Mouse (Mus musculus): ENCODE measurements around the gene Fhl3.
A peak's percentile ranks its signal among the peaks of the same experiment; 100 is the strongest.
"Not testable (repeated sequence)": the region's sequence is repeated elsewhere in the genome, so short reads cannot be mapped to it uniquely, and the experiment has no call there.

Gene Fhl3

DNA sequence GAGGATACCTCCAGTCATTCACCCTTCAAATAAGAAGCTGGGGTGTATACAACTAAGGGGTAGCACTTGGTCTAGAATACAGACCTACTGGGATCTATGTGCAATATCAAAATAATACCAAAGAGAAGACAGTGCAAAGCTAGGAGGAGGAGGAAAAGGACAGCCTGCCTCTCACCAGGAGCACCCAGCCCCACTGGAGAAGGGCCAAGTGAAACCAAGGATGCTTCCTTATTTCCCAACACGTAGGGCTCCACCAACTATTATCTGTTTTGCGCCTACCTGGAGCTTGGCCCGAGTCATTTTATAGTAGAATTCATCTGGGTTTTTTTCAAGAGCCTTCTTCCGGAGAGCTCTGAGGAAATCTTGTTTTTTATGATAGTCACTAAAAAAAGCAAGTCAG, 17.0 kb upstream of the Fhl3 start:
- no peak for DNase-seq (ENCODE audit: low spot score)

DNA sequence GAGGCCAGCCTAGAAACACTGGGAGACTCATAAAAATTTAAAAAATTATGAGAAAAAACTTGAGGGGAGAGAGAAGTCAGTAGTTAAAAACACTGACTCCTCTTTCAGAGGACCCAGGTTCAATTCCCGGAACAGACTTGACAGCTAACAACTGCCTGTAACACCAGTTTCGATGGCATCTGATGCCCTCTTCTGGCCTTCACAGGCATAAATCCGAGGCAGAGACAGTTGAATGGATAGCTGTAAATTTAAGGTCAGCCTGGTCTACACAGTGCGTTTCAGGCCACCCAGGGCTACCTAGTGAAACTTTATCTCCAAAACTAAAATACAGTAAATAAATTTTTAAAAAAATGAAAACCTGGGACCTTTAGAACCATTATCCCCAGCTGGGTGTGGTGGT, 15.5 kb upstream of the Fhl3 start:
- no peak for DNase-seq (ENCODE audit: low spot score)

GRCm38 (mm10) chr4:124685453-124685852, 15.0 kb upstream of the Fhl3 start:
- DNase-seq (ENCODE audit: low spot score), result no peak

DNA sequence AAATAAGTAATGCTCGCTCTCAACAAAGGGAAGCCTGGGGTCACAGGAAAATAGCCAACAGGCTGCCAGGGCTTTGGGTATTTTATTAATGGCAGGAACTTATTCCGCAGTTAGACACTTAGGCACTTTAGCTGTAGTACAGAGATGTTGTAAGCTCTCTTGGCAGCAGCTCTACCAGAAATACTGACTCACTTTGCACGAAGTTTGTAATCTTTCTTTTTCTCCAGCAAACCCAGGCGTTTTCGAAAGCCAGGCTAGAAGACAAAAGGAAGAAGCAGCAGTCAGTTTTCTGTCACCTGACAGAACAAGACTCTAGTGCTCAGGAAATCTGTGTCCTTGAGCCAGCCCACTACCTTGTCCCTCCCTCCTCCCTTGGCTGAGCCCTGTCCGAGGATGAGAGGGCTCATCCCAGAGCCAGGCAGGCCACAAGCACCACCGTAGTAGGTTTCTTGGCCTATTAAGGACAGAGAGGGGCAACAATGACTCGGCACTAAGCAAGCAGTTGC, 14.6 kb upstream of the Fhl3 start:
- DNase-seq (ENCODE audit: low spot score), result no peak

GRCm38 (mm10) chr4:124691455-124691854, 9.0 kb upstream of the Fhl3 start:
- no peak for DNase-seq (ENCODE audit: low spot score)

- no peak for DNase-seq (ENCODE audit: low spot score)
These were observed 8.1 kb upstream of the Fhl3 start for GRCm38 (mm10) chr4:124692416-124692861.

- peak; percentile 92 for DNase-seq (ENCODE audit: low spot score)
These were observed 7.2 kb upstream of the Fhl3 start, which contains the start of gene Utp11 for GRCm38 (mm10) chr4:124693135-124693894. Utp11 (minus strand) TSS chr4:124693600.

- no peak for DNase-seq (ENCODE audit: low spot score)
These were observed 5.9 kb upstream of the Fhl3 start for GRCm38 (mm10) chr4:124694572-124694971.

GRCm38 (mm10) chr4:124695786-124696516, 4.5 kb upstream of the Fhl3 start:
- DNase-seq (ENCODE audit: low spot score), result no peak

- DNase-seq (ENCODE audit: low spot score), result no peak
These were observed 710 bp upstream of the Fhl3 start for GRCm38 (mm10) chr4:124699791-124700190.

DNA sequence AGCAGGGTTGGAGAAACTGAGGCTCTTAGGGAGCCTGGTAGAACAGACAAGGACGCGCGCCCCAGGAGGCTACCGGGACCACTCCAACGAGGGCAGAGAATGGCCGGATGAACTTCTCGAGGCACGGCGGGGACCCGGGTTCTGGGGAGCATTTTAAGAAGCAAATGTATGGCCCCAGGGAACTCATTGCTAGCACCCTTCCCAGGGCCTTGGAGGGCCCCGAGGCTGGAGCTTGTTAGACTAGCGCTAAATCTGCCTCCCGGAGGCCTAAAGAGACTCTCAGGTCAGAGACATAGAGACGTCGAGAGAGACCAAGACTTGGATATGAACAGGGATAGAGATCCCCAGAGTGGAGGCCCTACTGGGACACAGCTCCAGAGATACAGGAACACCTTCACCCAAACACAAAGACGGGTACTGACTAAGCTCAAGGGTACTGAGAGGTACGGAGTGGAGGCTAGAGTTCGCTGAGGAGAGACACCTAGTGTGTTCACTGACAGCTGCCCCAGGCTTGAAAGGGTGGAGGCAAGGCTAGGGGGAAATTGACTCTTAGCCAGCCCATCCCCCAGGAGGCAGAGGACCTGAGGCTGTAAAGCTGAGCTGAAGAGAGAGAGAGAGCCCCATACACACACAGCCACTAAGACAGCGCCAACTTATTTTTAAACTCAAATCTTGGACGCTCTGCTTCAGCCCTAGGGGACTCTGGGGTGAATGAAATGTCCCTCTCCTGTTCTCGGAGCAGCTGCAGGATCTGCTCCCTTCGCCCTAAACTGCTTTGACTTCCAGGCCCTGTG, 748 bp downstream of the Fhl3 start:
- DNase-seq (ENCODE audit: low spot score), result peak; percentile 23

GRCm38 (mm10) chr4:124701916-124702315, 1.4 kb downstream of the Fhl3 start:
- DNase-seq (ENCODE audit: low spot score), result no peak

GRCm38 (mm10) chr4:124703406-124703805, 2.9 kb downstream of the Fhl3 start:
- DNase-seq (ENCODE audit: low spot score), result no peak

DNA sequence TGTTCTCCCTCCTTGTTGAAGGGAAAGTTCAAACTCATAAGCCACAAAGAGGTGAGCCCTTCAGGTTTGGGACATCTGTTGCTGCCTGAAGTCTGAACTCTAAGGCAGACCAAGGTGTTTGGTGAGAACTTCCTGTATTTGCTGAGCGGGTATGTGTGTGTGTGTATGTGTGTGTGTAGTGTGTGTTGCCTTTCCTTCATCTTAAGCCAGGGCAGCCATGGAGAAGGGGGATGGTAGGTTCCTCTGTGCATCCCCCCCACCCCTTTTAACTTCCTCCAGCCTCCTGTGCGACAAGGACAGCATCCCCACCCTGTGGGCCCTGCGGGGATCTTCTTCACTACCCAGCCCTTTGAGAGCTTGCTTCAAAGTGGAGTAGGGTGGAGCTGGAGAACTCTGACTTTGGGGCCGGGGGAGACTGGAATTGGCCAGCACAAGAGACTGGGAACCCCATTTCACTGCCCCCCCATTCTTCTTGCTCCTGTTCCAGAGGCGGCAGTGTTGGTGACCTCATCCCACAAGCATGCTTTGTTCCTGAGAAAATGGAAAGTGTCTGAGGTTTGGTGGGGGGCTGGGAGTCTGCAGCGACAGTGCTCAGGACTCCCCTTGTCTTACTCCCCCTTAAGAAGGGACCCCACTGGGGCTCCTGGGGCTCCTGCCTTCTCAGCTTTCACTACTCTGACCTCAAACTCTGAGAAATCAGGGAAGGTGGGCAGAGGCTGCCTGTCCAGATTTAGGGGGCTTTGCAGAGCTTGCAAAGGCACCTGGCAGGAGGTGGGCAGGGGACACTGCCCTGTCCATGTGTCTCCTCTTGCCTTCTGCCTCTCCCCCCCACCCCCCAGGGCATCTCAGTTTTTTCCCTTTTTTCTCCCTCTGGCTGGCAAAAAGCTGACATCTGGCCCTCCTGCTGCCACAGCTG, 3.6 kb downstream of the Fhl3 start:
- DNase-seq (ENCODE audit: low spot score), result peak; percentile 31

- DNase-seq (ENCODE audit: low spot score), result peak; percentile 22
These were observed 4.4 kb downstream of the Fhl3 start for GRCm38 (mm10) chr4:124704797-124705474.

DNA sequence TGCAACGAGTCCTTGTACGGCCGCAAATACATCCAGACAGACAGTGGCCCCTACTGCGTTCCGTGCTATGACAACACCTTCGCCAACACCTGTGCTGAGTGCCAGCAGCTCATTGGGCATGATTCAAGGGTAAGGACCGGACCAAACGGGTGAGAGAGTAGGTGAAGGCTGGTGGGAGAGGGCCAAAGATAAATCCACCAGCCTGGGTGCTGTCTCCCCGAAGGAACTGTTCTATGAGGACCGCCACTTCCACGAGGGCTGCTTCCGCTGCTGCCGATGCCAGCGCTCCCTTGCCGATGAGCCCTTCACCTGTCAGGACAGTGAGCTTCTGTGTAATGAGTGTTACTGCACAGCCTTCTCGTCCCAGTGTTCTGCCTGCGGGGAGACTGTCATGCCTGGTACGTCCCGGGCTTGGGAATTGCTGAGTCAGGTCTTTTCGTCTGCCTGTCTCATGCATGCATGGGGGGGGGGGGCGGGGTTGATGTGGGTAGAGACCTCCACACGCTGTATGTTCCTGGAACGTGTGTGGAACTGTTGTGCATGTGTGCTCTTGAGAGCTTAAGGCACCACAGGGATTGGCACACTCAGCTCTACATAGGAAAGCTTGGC, 5.3 kb downstream of the Fhl3 start:
- no peak for DNase-seq (ENCODE audit: low spot score)

GRCm38 (mm10) chr4:124707381-124708199, 7.1 kb downstream of the Fhl3 start:
- DNase-seq (ENCODE audit: low spot score), result not testable (repeated sequence)

DNA sequence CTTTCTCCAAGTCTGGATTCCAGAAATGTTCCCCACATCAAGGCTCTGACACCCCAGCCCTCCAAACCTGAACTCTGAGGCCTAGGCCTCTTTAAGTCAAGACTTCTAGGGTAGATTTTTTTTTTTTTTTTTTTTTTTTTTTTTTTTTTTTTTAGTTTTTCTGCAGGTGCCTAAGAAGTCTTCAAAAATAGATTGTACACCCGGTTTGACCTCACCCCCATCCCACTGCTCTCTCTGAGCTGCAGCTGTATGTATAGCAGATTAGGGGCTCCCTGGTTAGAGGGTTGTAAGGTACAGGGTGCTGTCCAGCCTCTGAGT, 7.7 kb downstream of the Fhl3 start:
- not testable (repeated sequence) for DNase-seq (ENCODE audit: low spot score)
